In genomic region chr14:121435794-121436193, GRCm38 (mm10) we compare ENCODE assay signal across 8 mouse cellular contexts. TPM values are rescaled to one million over a fixed set of nuclear protein-coding genes. Genes with fewer than 3 reads are reported as not detected.
A peak's percentile ranks its signal among the peaks of the same experiment; 100 is the strongest.
DNase-seq lines count a peak whose midpoint lies in the region; ATAC-seq lines count a peak whose summit lies in the region.

No protein-coding gene starts in this region.

- no peak overlapping the region for H3K4me2 ChIP-seq in midbrain, embryonic 16.5 days (ENCODE audit: low read length)

- ATAC-seq in megakaryocyte, adult 5-6 weeks (ENCODE audit: poor library complexity, severe bottlenecking): no peak
- ATAC-seq in midbrain, embryonic 16.5 days: no peak

- peaks cover 16% of the 10 kb centered on the region for H3K27me3 ChIP-seq in megakaryocyte, embryonic 14.5 days (replicated peaks)
- no peaks in the 10 kb centered on the region for H3K27me3 ChIP-seq in midbrain, embryonic 16.5 days (ENCODE audit: control insufficient read depth, insufficient read depth, low read depth, low read length)
- no peaks in the 10 kb centered on the region for H3K27me3 ChIP-seq in midbrain, embryonic 10.5 days (ENCODE audit: low read depth, poor library complexity, severe bottlenecking)

- DNase-seq in adrenal gland, postnatal 10 days: peak; percentile 56
- peak; percentile 63 to 79 for DNase-seq in heart, postnatal 10 days
- peak; percentile 29 for DNase-seq in skeletal muscle tissue, adult 2 months (ENCODE audit: low read depth, low spot score)
- no peak for DNase-seq in midbrain, embryonic 10.5 days (ENCODE audit: low spot score)
- no peak for DNase-seq in frontal cortex, postnatal 14 days (ENCODE audit: low spot score in 2 of 2)

- peaks cover 6% of the 10 kb centered on the region for H3K9me3 ChIP-seq in megakaryocyte, embryonic 14.5 days
- H3K9me3 ChIP-seq in midbrain, embryonic 16.5 days (replicated peaks; ENCODE audit: control insufficient read depth, low read length, poor library complexity, severe bottlenecking): no peaks in the 10 kb centered on the region
- no peaks in the 10 kb centered on the region for H3K9me3 ChIP-seq in midbrain, embryonic 10.5 days (replicated peaks)

- no peak overlapping the region for H3K9ac ChIP-seq in midbrain, embryonic 16.5 days (ENCODE audit: low read depth, low read length)

- peak overlapping the region; percentile 39 for H3K4me3 ChIP-seq in megakaryocyte, embryonic 14.5 days (replicated peaks)
- no peak overlapping the region for H3K4me3 ChIP-seq in midbrain, embryonic 16.5 days (ENCODE audit: low read depth, low read length)
- no peak overlapping the region for H3K4me3 ChIP-seq in midbrain, embryonic 10.5 days

- intact Hi-C loops in heart, postnatal 10 days (cut with DNase I): no loop called here

- WGBS in midbrain, embryonic 16.5 days: 62% methylated on average over 6 of the region's 6 CpGs
- 53% methylated on average over 6 of the region's 6 CpGs for WGBS in midbrain, embryonic 10.5 days

- H3K36me3 ChIP-seq in megakaryocyte, embryonic 14.5 days (replicated peaks; ENCODE audit: low read length): no peaks in the 10 kb centered on the region
- H3K36me3 ChIP-seq in midbrain, embryonic 16.5 days (ENCODE audit: control insufficient read depth, insufficient read depth, low read length): no peaks in the 10 kb centered on the region
- H3K36me3 ChIP-seq in midbrain, embryonic 10.5 days: no peaks in the 10 kb centered on the region

- H3K4me1 ChIP-seq in megakaryocyte, embryonic 14.5 days: peaks cover 29% of the 10 kb centered on the region
- H3K4me1 ChIP-seq in midbrain, embryonic 16.5 days (ENCODE audit: control insufficient read depth, insufficient read depth, low read length): no peaks in the 10 kb centered on the region
- H3K4me1 ChIP-seq in midbrain, embryonic 10.5 days: peaks cover 10% of the 10 kb centered on the region

- no peak overlapping the region for H3K27ac ChIP-seq in midbrain, embryonic 16.5 days (ENCODE audit: low read length)
- no peak overlapping the region for H3K27ac ChIP-seq in midbrain, embryonic 10.5 days (replicated peaks)

RNA-seq across cellular contexts. Expression of gene Stk24, which starts 56.0 kb away (rescaled TPM):
- polyA plus RNA-seq in megakaryocyte, embryonic 14.5 days (2012; ENCODE audit: insufficient read depth, low replicate concordance): 37.4 and 52.9 TPM in 2 replicates
- 143 and 146 TPM in 2 replicates for total RNA-seq in megakaryocyte, adult 5-6 weeks (2015)
- total RNA-seq in megakaryocyte, adult 5-6 weeks (2017): 105 and 124 TPM in 2 replicates
- 10 to 100 TPM; 82.8 to 91.1 TPM for total RNA-seq in adrenal gland, postnatal 10 days (2021)
- 10 to 100 TPM; 86.3 to 96.3 TPM for total RNA-seq in heart, postnatal 10 days (2021)
- 14.5 and 16.1 TPM in 2 replicates for polyA plus RNA-seq in midbrain, embryonic 16.5 days (2015; fragmentation: Nextera tagmentation; extraction: Ambion mirVana)
- 35.0 and 36.8 TPM in 2 replicates for polyA plus RNA-seq in midbrain, embryonic 10.5 days (2016; fragmentation: Nextera tagmentation; extraction: Ambion mirVana)

Comparison
In these comparisons a context has a peak if more than half of its experiments do, and no peak if none do; other contexts are left out.
1. DNase-seq: peak in adrenal gland, postnatal 10 days (single experiment), heart, postnatal 10 days (2 of 2) and skeletal muscle tissue, adult 2 months (single experiment); none in midbrain, embryonic 10.5 days (single experiment) and frontal cortex, postnatal 14 days (0 of 2).